ENCODE assay signal across 8 mouse cellular contexts in the genomic region with DNA sequence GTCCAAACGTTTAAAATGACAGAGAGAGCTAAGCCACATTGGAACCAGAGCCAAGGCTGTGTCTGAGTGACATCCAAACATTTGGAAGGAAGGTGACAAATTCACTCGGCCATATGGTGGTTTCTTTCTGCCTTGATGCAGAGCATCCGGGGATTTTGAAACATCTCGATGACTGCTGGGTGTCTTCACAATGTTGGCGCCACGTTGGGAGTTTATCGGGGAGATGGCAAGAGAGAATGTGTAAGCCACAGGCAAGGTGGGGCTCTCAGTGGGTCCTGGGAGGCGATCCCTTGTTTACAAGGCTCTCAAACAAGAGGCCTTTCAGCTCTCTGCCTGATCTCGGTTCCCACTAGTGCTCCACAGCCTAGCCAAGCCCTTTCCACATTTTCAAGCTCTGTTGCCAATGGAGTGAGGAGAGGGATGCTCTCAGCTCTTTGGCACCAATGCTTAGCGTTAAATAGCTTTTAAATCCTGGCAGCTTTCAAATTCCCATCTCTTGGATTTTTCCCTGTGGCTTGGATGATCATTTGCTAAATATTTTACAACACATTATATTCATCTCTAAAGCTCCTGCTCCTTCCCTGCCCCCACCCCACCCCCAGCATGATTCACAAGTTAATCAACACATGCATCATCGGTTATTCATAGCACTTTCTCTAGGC. TPM values are rescaled to one million over a fixed set of nuclear protein-coding genes. Genes with fewer than 3 reads are reported as not detected.
DNase-seq lines count a peak whose midpoint lies in the region; ATAC-seq and TF ChIP-seq lines count a peak whose summit lies in the region.

No protein-coding gene starts in this region.

- no peak for TF ChIP-seq CTCF in embryonic fibroblast, embryonic 13.5 days (IDR thresholded peaks at IDR 0.05; ENCODE audit: borderline replicate concordance, insufficient read depth, low read length)

- no peaks in the 10 kb centered on the region for H3K27me3 ChIP-seq in forebrain, embryonic 15.5 days
- H3K27me3 ChIP-seq in forebrain, embryonic 10.5 days (ENCODE audit: poor library complexity, severe bottlenecking), result no peaks in the 10 kb centered on the region
- no peaks in the 10 kb centered on the region for H3K27me3 ChIP-seq in limb, embryonic 15.5 days
- H3K27me3 ChIP-seq in liver, embryonic 12.5 days (replicated peaks), result 0 out of 2 replicates have a peak, but pooled peaks cover 3% of the 10 kb centered on the region
- no peaks in the 10 kb centered on the region for H3K27me3 ChIP-seq in kidney, embryonic 14.5 days (ENCODE audit: control insufficient read depth, insufficient read depth, low read length)

- DNase-seq in forebrain, embryonic 10.5 days (ENCODE audit: extremely low spot score, low spot score), result no peak
- peak; percentile 85 for DNase-seq in Muller cell, postnatal 12 days (ENCODE audit: inconsistent ontology term)
- DNase-seq in adrenal gland, postnatal 36 days, result no peak

- no peaks in the 10 kb centered on the region for H3K9me3 ChIP-seq in forebrain, embryonic 15.5 days
- H3K9me3 ChIP-seq in forebrain, embryonic 10.5 days, result no peaks in the 10 kb centered on the region
- H3K9me3 ChIP-seq in limb, embryonic 15.5 days, result no peaks in the 10 kb centered on the region
- no peaks in the 10 kb centered on the region for H3K9me3 ChIP-seq in liver, embryonic 12.5 days (replicated peaks)
- H3K9me3 ChIP-seq in kidney, embryonic 14.5 days (ENCODE audit: control insufficient read depth, low read length), result no peaks in the 10 kb centered on the region

- H3K4me1 ChIP-seq in forebrain, embryonic 15.5 days, result peaks cover 10% of the 10 kb centered on the region
- no peaks in the 10 kb centered on the region for H3K4me1 ChIP-seq in forebrain, embryonic 10.5 days
- H3K4me1 ChIP-seq in embryonic fibroblast, embryonic 13.5 days (ENCODE audit: control insufficient read depth, insufficient read depth, low read length), result peaks cover 12% of the 10 kb centered on the region; the same call in 1 of the 2 replicates
- H3K4me1 ChIP-seq in limb, embryonic 15.5 days, result no peaks in the 10 kb centered on the region
- no peaks in the 10 kb centered on the region for H3K4me1 ChIP-seq in liver, embryonic 12.5 days
- H3K4me1 ChIP-seq in kidney, embryonic 14.5 days (ENCODE audit: control insufficient read depth, insufficient read depth, low read length), result no peaks in the 10 kb centered on the region

- H3K4me3 ChIP-seq in forebrain, embryonic 15.5 days, result no peak overlapping the region
- H3K4me3 ChIP-seq in forebrain, embryonic 10.5 days, result no peak overlapping the region
- no peak overlapping the region for H3K4me3 ChIP-seq in embryonic fibroblast, embryonic 13.5 days (ENCODE audit: insufficient read depth, low read length)
- H3K4me3 ChIP-seq in limb, embryonic 15.5 days, result no peak overlapping the region
- no peak overlapping the region for H3K4me3 ChIP-seq in liver, embryonic 12.5 days
- no peak overlapping the region for H3K4me3 ChIP-seq in kidney, embryonic 14.5 days (ENCODE audit: low read length)

- no peak overlapping the region for H3K4me2 ChIP-seq in forebrain, embryonic 15.5 days (replicated peaks)
- no peak overlapping the region for H3K4me2 ChIP-seq in limb, embryonic 15.5 days
- H3K4me2 ChIP-seq in liver, embryonic 12.5 days, result no peak overlapping the region
- H3K4me2 ChIP-seq in kidney, embryonic 14.5 days (replicated peaks; ENCODE audit: low read depth, low read length), result no peak overlapping the region

- ATAC-seq in forebrain, embryonic 15.5 days (replicated peaks), result peak; percentile 87; the same call in 1 of the 2 replicates
- no peak for ATAC-seq in limb, embryonic 15.5 days (ENCODE audit: insufficient number of reproducible peaks, low FRiP score, low TSS enrichment, low read depth)
- ATAC-seq in liver, embryonic 12.5 days, result no peak
- ATAC-seq in kidney, embryonic 14.5 days (ENCODE audit: low FRiP score, low TSS enrichment), result no peak

- H3K36me3 ChIP-seq in forebrain, embryonic 15.5 days, result no peaks in the 10 kb centered on the region
- no peaks in the 10 kb centered on the region for H3K36me3 ChIP-seq in forebrain, embryonic 10.5 days (replicated peaks)
- no peaks in the 10 kb centered on the region for H3K36me3 ChIP-seq in limb, embryonic 15.5 days
- H3K36me3 ChIP-seq in liver, embryonic 12.5 days, result no peaks in the 10 kb centered on the region
- no peaks in the 10 kb centered on the region for H3K36me3 ChIP-seq in kidney, embryonic 14.5 days (ENCODE audit: control insufficient read depth, insufficient read depth, low read length)

- no peak for TF ChIP-seq POLR2A in embryonic fibroblast, embryonic 13.5 days (IDR thresholded peaks at IDR 0.05; ENCODE audit: low read depth, low read length)

- WGBS in forebrain, embryonic 15.5 days, result 63% methylated on average over 11 of the region's 11 CpGs
- WGBS in forebrain, embryonic 10.5 days, result 81% methylated on average over 11 of the region's 11 CpGs
- WGBS in limb, embryonic 15.5 days, result 45% methylated on average over 11 of the region's 11 CpGs
- 51% methylated on average over 11 of the region's 11 CpGs for WGBS in liver, embryonic 12.5 days (ENCODE audit: insufficient replicate concordance)
- WGBS in kidney, embryonic 14.5 days, result 58% methylated on average over 11 of the region's 11 CpGs

- H3K9ac ChIP-seq in forebrain, embryonic 15.5 days (replicated peaks), result no peak overlapping the region
- no peak overlapping the region for H3K9ac ChIP-seq in limb, embryonic 15.5 days
- no peak overlapping the region for H3K9ac ChIP-seq in liver, embryonic 12.5 days
- H3K9ac ChIP-seq in kidney, embryonic 14.5 days (ENCODE audit: low read depth, low read length), result no peak overlapping the region

- peak overlapping the region; percentile 56 for H3K27ac ChIP-seq in forebrain, embryonic 15.5 days (replicated peaks)
- H3K27ac ChIP-seq in forebrain, embryonic 10.5 days, result no peak overlapping the region
- peak overlapping the region; percentile 79 for H3K27ac ChIP-seq in embryonic fibroblast, embryonic 13.5 days (ENCODE audit: insufficient read depth, low read length)
- H3K27ac ChIP-seq in limb, embryonic 15.5 days, result peak overlapping the region; percentile 52
- H3K27ac ChIP-seq in liver, embryonic 12.5 days, result no peak overlapping the region
- H3K27ac ChIP-seq in kidney, embryonic 14.5 days (ENCODE audit: low read depth, low read length), result no peak overlapping the region

RNA-seq across cellular contexts. Expression of a gene that starts 51.4 kb away (rescaled TPM):
- 39.8 and 43.4 TPM in 2 replicates for polyA plus RNA-seq in forebrain, embryonic 15.5 days (2015; fragmentation: Nextera tagmentation; extraction: Ambion mirVana)
- 37.7 and 39.9 TPM in 2 replicates for polyA plus RNA-seq in forebrain, embryonic 10.5 days (2016; fragmentation: Nextera tagmentation; extraction: Ambion mirVana)
- polyA plus RNA-seq in embryonic fibroblast, embryonic 13.5 days (2011; ENCODE audit: insufficient read length, low read depth, missing spikeins), result 14.3 and 14.6 TPM in 2 replicates
- 27.6 and 28.1 TPM in 2 replicates for polyA plus RNA-seq in limb, embryonic 15.5 days (2015; fragmentation: Nextera tagmentation; extraction: Ambion mirVana)
- 10 to 100 TPM; 11.1 to 13.4 TPM for total RNA-seq in adrenal gland, postnatal 36 days (2021)
- 19.7 and 20.7 TPM in 2 replicates for polyA plus RNA-seq in liver, embryonic 12.5 days (2016; fragmentation: Nextera tagmentation; extraction: Ambion mirVana)
- 26.1 and 33.4 TPM in 2 replicates for polyA plus RNA-seq in kidney, embryonic 14.5 days (2014; fragmentation: Nextera tagmentation; extraction: Ambion mirVana)

Comparison
In these comparisons a context has a peak if more than half of its experiments do, and no peak if none do; other contexts are left out.
1. H3K27ac ChIP-seq: peak in forebrain, embryonic 15.5 days (single experiment), embryonic fibroblast, embryonic 13.5 days (single experiment) and limb, embryonic 15.5 days (single experiment); none in forebrain, embryonic 10.5 days (single experiment), liver, embryonic 12.5 days (single experiment) and kidney, embryonic 14.5 days (single experiment).